Mouse (Mus musculus) embryonic fibroblast, embryonic 13.5 days (primary cell): Measurements from ENCODE around the gene Dbi. TPM values are rescaled to one million over a fixed set of nuclear protein-coding genes. Genes with fewer than 3 reads are reported as not detected.
A peak's percentile ranks its signal among the peaks of the same experiment; 100 is the strongest.

ENCODE experiments used
- H3K27ac ChIP-seq: 2 replicates; pipeline ENCODE4 v1.5.1; 2012; ENCODE audit warnings: low read length, control low read depth, inconsistent platforms; ENCODE audit not compliant: insufficient read depth
- H3K4me1 ChIP-seq: 2 replicates; pipeline ENCODE4 v1.6.1; 2011; ENCODE audit warnings: low read length; ENCODE audit not compliant: control insufficient read depth, insufficient read depth
- H3K4me3 ChIP-seq: 2 replicates; pipeline ENCODE4 v1.5.1; 2011; ENCODE audit warnings: mild to moderate bottlenecking, control low read depth, low read length; ENCODE audit not compliant: insufficient read depth
- CTCF ChIP-seq: IDR thresholded peaks from 2 replicates; pipeline ENCODE4 v1.5.1; 2011; ENCODE audit warnings: mild to moderate bottlenecking, control low read depth, low read length, moderate library complexity, borderline replicate concordance; ENCODE audit not compliant: insufficient read depth
- POLR2A ChIP-seq: IDR thresholded peaks from 2 replicates; pipeline ENCODE4 v1.6.1; 2011; ENCODE audit warnings: low read depth, mild to moderate bottlenecking, control low read depth, low read length, moderate library complexity
- polyA plus RNA-seq: library from polyadenylated mRNA; stranded (reverse); fragments of >200 nt; gene quantifications from 2 replicates; pipeline ENCODE4 v1.2.4, GENCODE M21; 2011; ENCODE audit warnings: low read depth; ENCODE audit not compliant: missing spikeins, insufficient read length

The Dbi gene
- polyA plus RNA-seq, 1 experiment = 267 TPM

DNA sequence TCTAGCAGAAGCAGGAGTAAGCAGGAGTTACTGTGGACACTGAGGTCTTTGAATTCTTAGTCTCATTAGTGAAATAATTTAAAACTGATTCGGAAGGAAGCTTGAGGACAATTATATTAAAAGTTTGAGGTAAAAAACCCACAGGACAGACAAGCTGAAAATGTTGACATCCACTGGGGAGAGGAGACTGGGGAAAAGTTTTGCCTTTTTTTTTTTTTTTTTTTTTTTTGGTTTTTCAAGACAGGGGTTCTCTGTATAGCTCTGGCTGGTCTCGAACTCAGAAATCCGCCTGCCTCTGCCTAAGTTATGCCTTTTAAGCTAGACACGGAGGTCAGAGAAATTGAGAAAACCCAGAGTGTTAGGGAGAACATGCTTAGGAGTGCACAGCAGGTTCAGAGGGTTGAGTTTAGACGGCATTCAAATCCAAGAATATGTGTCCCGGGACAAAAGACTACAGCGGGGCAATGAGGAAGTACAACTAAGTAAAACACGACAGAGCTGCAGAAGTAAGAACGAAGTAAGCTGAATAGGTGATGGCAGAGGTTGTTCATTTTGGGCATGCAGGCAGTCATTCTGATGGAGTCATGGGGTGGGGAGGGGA is 1.2 kb upstream of the Dbi start:
- peak overlapping the region; percentile 67 for H3K27ac ChIP-seq
- H3K4me3 ChIP-seq = peak overlapping the region; percentile 51

DNA sequence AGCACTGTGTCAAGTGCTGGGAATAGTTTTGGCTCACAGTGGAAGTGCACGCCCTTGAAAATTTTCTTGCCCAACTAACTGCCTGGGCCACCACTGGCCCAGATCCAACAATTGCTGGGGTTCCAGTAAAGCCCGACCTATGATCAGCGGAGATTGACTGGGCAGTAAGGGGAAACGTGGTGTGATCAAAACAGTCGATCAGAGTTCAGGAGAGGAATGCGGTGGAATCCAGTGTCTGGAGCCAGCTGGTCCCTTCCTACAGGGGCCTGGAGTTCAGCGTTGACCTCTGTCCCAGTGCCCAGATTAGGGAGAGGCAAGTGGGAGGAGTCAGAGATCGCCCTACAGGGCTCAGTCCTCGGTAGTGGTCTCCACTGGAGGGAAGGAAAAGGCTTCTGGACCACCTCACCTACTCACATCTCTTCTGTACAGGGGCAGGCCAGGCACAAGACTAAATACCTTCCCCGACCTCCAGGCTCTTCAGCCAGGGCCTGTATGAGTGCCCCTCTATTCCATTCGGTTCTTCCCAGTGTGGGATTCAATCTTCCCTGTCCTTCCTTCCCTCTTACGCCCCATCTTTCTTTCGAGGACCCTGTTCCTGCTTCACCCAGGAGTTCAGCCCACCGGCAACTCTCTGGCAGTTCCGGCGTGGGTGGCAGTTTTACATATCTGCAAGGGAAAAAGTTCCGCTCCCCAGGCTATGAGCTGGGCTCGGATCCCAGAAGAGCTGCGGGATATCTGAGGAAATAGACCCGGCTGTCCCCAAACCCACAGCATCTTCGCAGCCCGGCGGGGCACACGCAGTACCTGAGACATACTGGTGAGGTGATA is 523 bp downstream of the Dbi start:
- Histone ChIP-seq H3K4me1 (peaks cover 4% of the 10 kb centered on the region; the same call in 1 of the 2 replicates), H3K4me3 (peak overlapping the region; percentile 59), H3K27ac (peak overlapping the region; percentile 56)
- TF ChIP-seq POLR2A (no peak), CTCF (no peak)

More for the DNA sequence above, 1.2 kb upstream of the Dbi start:
- H3K4me1 ChIP-seq = peaks cover 4% of the 10 kb centered on the region; the same call in 1 of the 2 replicates
- TF ChIP-seq CTCF (no peak), POLR2A (no peak)

DNA sequence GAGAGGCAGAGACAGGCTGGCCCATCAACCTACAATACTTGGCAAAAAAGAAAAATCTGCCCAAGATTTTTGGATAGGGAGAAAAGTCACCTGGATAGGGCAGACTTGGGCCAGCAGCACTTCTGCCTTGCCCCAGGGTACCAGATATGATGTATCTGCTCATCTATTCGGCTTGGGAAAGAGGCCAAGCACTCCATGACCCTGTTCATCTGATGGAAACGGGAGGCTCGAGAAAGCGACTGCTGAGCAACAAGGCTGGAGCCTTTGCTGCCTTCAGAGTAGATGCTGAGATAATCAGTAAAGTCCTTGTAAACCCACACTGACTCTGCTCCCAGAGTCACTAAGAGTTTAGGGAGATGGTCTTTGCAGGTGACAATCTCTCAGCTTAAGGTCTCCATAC is 1.5 kb downstream of the Dbi start:
- Histone ChIP-seq H3K4me3 (peak overlapping the region; percentile 59), H3K4me1 (peaks cover 4% of the 10 kb centered on the region; the same call in 1 of the 2 replicates), H3K27ac (no peak overlapping the region)
- no peak for TF ChIP-seq POLR2A
- no peak for TF ChIP-seq CTCF

DNA sequence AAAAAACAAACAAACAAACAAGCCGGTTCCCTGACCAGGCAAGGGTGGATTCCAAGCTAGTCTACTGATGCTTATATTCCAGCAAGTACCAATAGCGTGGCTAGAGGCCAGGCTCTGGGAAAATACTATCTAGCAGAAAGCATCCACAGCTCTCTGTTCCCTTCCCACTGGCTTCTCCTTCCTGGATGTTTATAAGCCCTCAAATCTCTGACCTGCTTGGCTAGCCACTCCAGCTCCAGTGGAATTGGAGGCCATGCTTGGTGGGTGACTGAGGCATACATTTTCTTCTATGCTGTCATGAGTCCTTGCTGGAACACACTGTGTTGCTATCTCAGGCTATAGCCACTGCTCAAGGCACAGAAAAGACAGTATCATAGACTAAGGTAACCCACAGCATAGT is 2.0 kb downstream of the Dbi start:
- no peak for TF ChIP-seq CTCF
- no peak for TF ChIP-seq POLR2A
- Histone ChIP-seq H3K27ac (no peak overlapping the region), H3K4me3 (peak overlapping the region; percentile 59; the same call in 1 of the 2 replicates), H3K4me1 (peaks cover 4% of the 10 kb centered on the region; the same call in 1 of the 2 replicates)

DNA sequence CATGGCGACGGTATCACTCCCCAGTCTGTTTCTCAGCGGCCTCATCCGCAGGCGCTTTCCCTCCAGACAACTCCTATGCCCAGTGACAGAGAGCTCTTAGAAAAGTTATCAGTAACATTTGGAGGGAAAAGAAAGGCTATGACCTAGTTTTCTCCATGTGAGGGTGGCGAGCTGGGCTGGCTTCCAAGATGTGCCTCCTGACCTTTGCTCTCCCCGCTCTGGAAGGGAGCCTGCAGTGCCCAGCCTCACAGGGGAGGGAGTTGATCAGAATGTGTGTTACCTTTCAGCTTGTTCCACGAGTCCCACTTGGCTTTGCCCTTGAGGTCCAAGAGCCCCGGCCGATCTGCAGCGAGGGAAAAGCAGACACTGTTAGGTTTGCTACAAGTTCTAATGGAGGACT is 4.8 kb downstream of the Dbi start:
- H3K4me1 ChIP-seq = peaks cover 4% of the 10 kb centered on the region; the same call in 1 of the 2 replicates
- no peak overlapping the region for H3K4me3 ChIP-seq
- H3K27ac ChIP-seq = no peak overlapping the region
- no peak for TF ChIP-seq POLR2A
- no peak for TF ChIP-seq CTCF

DNA sequence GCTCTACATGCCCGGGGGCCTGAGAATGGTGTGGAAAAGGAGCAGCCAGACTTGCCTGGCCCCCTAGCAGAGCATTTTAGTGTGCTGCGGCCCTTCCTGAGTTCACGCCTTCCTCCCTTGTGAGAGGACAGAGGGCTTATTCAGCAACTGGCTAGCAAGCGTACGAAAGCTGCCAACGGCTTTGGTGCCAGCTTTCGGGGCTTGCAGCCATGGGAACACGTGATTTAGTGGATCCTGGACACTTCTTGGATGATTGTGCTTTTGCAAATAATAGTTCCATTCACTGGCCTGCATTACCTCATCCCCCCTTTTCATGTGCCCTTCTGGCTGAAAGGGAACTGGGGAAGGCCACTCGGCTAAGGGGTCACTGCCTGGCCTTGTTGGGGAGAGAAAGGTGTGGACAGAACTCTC is 5.2 kb downstream of the Dbi start:
- Histone ChIP-seq H3K27ac (no peak overlapping the region), H3K4me3 (no peak overlapping the region), H3K4me1 (peaks cover 4% of the 10 kb centered on the region; the same call in 1 of the 2 replicates)
- TF ChIP-seq POLR2A (no peak), CTCF (no peak)

DNA sequence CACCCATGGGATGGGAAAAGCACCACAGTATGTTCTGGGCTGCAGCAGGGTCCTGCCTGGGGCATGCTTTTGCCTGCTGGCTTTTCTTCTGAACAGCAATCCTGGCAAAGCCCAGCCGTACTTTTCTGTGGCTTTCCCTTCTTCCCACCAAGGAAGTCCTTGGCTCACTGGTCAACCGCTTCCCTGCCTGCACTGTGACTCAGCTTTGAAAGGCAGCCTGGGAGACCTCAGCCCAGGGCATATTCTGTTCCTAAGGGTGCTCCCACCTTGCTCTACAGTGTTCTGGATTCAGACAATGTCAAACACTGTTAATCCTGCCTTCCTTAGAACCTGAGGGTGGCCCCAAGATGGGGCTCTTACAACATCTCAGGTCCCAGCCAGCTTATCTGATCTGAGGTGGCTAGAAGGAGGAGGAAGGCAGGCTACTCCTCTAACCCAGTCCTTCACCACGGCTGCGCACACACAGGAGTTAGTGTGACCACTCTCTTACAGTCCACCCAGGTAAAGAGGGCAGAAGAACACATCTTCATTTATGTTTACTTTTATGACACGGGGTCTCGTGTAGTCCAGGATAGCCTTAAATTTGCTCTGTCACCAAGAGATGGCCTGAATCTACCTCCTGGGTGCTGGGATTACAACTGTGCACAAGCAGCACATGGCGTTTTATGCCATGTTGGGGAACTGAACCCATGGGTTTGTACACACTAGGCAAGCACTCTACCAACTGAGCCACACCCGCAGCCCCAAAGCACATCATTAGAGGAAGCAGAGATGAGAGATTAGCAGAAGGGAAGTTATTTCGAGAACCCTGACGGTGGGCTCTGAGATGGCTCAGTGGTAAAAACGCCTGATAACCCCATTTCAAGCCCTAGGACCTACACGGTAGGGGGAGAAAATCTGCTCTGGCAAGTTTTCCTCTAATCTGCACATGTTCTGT is 8.4 kb downstream of the Dbi start:
- no peak overlapping the region for H3K4me3 ChIP-seq
- no peak for TF ChIP-seq CTCF
- TF ChIP-seq POLR2A = no peak
- H3K27ac ChIP-seq = peak overlapping the region; percentile 44; the same call in 1 of the 2 replicates
- H3K4me1 ChIP-seq = no peaks in the 10 kb centered on the region

DNA sequence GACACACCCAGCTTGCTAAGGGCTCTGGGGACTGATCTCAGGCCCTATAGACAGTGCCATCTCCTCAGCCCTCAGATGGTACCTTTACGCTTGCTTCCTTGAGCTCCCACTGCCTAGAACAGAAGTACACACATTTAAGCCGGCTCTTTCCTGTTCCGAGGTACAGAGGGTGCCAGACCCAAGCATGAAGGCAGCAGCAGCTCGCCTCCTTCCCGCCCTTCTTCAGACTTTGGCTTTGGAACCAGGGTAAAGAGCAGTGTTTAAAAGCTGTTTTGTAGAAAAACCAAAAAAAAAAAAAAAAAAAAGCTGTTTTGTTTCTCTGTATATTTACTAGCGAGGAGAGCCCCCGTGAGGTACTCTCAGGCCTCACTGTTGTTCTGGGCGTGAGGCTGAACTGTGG is 9.1 kb downstream of the Dbi start:
- no peaks in the 10 kb centered on the region for H3K4me1 ChIP-seq
- H3K27ac ChIP-seq = peak overlapping the region; percentile 44; the same call in 1 of the 2 replicates
- no peak for TF ChIP-seq POLR2A
- TF ChIP-seq CTCF = no peak
- no peak overlapping the region for H3K4me3 ChIP-seq

DNA sequence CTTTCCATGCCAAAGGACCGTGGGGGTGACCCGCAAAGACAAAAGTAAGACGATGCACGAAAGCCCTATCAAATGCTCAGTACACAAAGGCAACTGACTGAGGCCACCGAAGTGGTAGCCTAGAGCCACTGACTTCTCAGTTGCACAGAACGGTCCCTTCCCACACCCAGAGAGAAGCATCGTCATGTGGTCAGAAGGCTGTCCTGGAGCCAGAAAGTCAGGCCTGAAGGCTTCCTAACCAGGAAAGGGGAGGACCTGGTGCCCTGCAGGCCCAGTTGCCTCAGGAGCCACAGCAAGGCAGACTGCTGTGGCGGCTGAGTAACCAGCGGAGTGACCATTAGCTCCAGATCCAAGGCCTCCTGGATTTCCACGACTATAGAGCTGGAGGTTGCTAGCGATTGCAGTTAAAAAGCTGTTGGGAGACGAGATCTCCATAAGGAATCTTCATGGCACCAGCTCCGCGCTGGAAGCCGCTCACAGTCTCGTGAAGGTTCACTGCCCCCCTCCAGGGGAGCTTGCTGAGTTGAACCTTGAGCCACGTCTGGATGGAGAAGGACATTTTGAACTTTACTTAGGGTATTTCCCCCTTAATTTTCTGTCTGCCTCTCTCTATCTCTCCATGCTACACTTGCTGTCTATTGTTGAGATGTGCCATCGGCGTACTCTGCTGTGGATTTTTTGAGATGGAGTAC is 11.0 kb downstream of the Dbi start:
- Histone ChIP-seq H3K4me3 (no peak overlapping the region), H3K27ac (no peak overlapping the region), H3K4me1 (no peaks in the 10 kb centered on the region)
- no peak for TF ChIP-seq POLR2A
- TF ChIP-seq CTCF = no peak
